Mouse (Mus musculus): ENCODE data around the gene Myo18b. TPM values are rescaled to one million over a fixed set of nuclear protein-coding genes. Genes with fewer than 3 reads are reported as not detected.

Gene Myo18b
- polyA plus RNA-seq, 1 experiment, result 0.88 TPM

DNA sequence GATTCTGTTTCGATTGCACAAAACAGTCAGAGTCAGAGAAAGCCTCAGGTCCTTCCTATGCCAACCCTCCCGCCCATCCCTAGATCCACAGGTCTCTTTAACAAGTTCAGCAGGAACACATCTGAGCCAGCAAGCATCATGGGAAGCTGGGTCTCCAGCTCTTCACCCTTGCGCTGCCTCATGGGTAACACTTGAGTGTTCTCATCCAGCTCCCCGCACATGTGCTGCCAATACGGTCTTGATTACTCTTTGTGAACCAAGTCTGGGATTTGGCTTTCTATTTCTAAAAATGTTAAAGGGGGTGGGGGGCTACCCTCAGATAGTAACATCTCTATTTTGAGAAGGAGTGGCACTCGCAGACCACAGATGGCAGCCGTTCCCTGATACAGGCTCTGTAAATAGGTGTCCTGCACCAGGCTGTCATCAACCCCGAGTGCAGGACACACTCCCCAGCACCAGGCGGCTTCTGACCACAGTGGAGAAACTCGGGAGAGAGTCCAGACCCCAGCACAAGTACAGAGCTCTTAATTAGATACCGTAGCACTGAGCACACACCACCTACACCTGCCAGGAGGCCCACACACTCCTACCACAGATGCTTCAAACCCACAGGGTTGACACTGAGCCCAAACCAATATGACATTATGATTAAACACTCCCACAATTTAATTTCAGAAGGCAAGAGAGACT lies 36.9 kb upstream of the Myo18b start:
- H3K36me3 ChIP-seq (ENCODE audit: control insufficient read depth, insufficient read depth, low read length), result no peaks in the 10 kb centered on the region
- no peak for DNase-seq (ENCODE audit: low read depth in 1 of 2, low spot score in 2 of 2)
- H3K4me1 ChIP-seq (ENCODE audit: control insufficient read depth, insufficient read depth, insufficient read length), result no peaks in the 10 kb centered on the region
- no peak overlapping the region for H3K4me3 ChIP-seq (ENCODE audit: extremely low read depth, insufficient read depth, insufficient read length)
- H3K27ac ChIP-seq (ENCODE audit: insufficient read depth, low read length), result no peak overlapping the region
- TF ChIP-seq CTCF (IDR thresholded peaks at IDR 0.05; ENCODE audit: extremely low read depth, insufficient read depth, insufficient read length, insufficient replicate concordance) (no peak), POLR2A (IDR thresholded peaks at IDR 0.05; ENCODE audit: low read depth, low read length) (no peak)
- H3K27me3 ChIP-seq (ENCODE audit: control insufficient read depth, insufficient read depth, low read length), result no peaks in the 10 kb centered on the region
- WGBS, result 91% methylated on average over 11 of the region's 11 CpGs

- H3K27ac ChIP-seq (ENCODE audit: insufficient read depth, low read length), result no peak overlapping the region
- TF ChIP-seq CTCF (IDR thresholded peaks at IDR 0.05; ENCODE audit: extremely low read depth, insufficient read depth, insufficient read length, insufficient replicate concordance), result no peak
- TF ChIP-seq POLR2A (IDR thresholded peaks at IDR 0.05; ENCODE audit: low read depth, low read length), result no peak
- 89% methylated on average over 5 of the region's 5 CpGs for WGBS
- H3K4me1 ChIP-seq (ENCODE audit: control insufficient read depth, insufficient read depth, insufficient read length), result no peaks in the 10 kb centered on the region
- H3K36me3 ChIP-seq (ENCODE audit: control insufficient read depth, insufficient read depth, low read length), result no peaks in the 10 kb centered on the region
- DNase-seq (ENCODE audit: low read depth in 1 of 2, low spot score in 2 of 2), result no peak
- no peaks in the 10 kb centered on the region for H3K27me3 ChIP-seq (ENCODE audit: control insufficient read depth, insufficient read depth, low read length)
- H3K4me3 ChIP-seq (ENCODE audit: extremely low read depth, insufficient read depth, insufficient read length), result no peak overlapping the region
These were observed 35.7 kb upstream of the Myo18b start for GRCm38 (mm10) chr5:112931901-112932300.

DNA sequence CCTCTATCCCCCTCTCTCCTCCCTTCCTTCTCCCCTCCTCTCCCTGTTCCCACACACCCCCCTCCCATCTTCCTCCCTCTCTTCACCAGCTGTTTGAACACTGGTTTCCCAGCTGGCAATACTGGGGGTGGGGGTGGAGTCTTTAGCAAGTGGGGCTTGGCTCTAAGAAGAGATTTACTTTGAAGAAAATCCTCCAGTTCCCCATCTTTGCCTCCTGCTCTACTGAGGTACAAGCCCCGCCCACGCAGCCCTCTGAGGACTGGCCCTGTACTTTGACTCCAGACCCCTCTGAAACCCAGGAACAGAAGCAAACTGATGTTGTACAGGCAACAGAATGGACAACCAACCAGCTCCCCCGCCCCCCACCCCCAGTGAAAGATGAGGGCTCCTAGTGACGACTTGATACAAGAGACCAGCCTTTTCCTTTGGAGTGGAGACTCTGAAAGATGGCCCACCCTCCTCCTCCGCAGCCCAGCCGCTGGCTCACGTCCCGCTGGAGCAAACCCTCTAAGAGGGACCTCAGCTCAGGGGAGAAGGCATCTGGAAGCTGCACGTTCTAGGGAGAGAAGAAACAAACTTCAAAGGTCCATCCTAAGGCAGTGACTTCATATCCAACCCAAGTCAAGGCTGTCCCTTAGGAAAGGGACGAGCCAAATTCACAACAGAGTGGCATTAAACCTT lies 32.2 kb upstream of the Myo18b start:
- TF ChIP-seq POLR2A (IDR thresholded peaks at IDR 0.05; ENCODE audit: low read depth, low read length) (no peak), CTCF (IDR thresholded peaks at IDR 0.05; ENCODE audit: extremely low read depth, insufficient read depth, insufficient read length, insufficient replicate concordance) (no peak)
- no peak for DNase-seq (ENCODE audit: low read depth in 1 of 2, low spot score in 2 of 2)

DNA sequence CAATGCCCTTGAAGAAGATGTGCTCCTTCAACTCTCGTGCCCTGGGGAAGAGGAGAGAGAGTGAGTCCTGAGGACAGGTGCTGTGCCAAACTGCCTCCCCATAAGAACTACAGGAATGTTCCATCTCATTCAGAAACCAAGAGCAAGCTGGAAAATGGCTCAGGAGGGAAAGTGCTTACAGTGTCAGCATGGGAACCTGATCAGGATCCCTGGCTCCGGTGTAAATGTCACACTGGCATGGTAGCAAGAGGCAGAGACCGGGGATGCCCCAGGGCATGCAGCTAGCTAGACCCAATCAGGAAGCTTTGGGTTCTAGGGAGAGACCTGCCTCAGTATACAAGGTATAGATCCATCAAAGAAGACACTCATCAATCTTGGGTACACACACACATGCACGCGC lies 29.3 kb upstream of the Myo18b start:
- Histone ChIP-seq H3K4me1 (ENCODE audit: control insufficient read depth, insufficient read depth, insufficient read length) (no peaks in the 10 kb centered on the region), H3K36me3 (ENCODE audit: control insufficient read depth, insufficient read depth, low read length) (no peaks in the 10 kb centered on the region), H3K27ac (ENCODE audit: insufficient read depth, low read length) (no peak overlapping the region), H3K4me3 (ENCODE audit: extremely low read depth, insufficient read depth, insufficient read length) (no peak overlapping the region), H3K27me3 (ENCODE audit: control insufficient read depth, insufficient read depth, low read length) (no peaks in the 10 kb centered on the region)
- DNase-seq (ENCODE audit: low read depth in 1 of 2, low spot score in 2 of 2), result no peak
- 90% methylated on average over 5 of the region's 5 CpGs for WGBS
- no peak for TF ChIP-seq POLR2A (IDR thresholded peaks at IDR 0.05; ENCODE audit: low read depth, low read length)
- TF ChIP-seq CTCF (IDR thresholded peaks at IDR 0.05; ENCODE audit: extremely low read depth, insufficient read depth, insufficient read length, insufficient replicate concordance), result no peak

More for the DNA sequence above, 32.2 kb upstream of the Myo18b start:
- Histone ChIP-seq H3K4me1 (ENCODE audit: control insufficient read depth, insufficient read depth, insufficient read length) (no peaks in the 10 kb centered on the region), H3K27ac (ENCODE audit: insufficient read depth, low read length) (no peak overlapping the region), H3K4me3 (ENCODE audit: extremely low read depth, insufficient read depth, insufficient read length) (no peak overlapping the region), H3K36me3 (ENCODE audit: control insufficient read depth, insufficient read depth, low read length) (no peaks in the 10 kb centered on the region), H3K27me3 (ENCODE audit: control insufficient read depth, insufficient read depth, low read length) (no peaks in the 10 kb centered on the region)
- WGBS, result 82% methylated on average over 10 of the region's 10 CpGs

- Histone ChIP-seq H3K27ac (ENCODE audit: insufficient read depth, low read length) (no peak overlapping the region), H3K36me3 (ENCODE audit: control insufficient read depth, insufficient read depth, low read length) (no peaks in the 10 kb centered on the region), H3K4me1 (ENCODE audit: control insufficient read depth, insufficient read depth, insufficient read length) (no peaks in the 10 kb centered on the region), H3K4me3 (ENCODE audit: extremely low read depth, insufficient read depth, insufficient read length) (no peak overlapping the region), H3K27me3 (ENCODE audit: control insufficient read depth, insufficient read depth, low read length) (no peaks in the 10 kb centered on the region)
- TF ChIP-seq CTCF (IDR thresholded peaks at IDR 0.05; ENCODE audit: extremely low read depth, insufficient read depth, insufficient read length, insufficient replicate concordance), result no peak
- no peak for TF ChIP-seq POLR2A (IDR thresholded peaks at IDR 0.05; ENCODE audit: low read depth, low read length)
- DNase-seq (ENCODE audit: low read depth in 1 of 2, low spot score in 2 of 2), result no peak
- WGBS, result 91% methylated on average over 8 of the region's 8 CpGs
These were observed 28.6 kb upstream of the Myo18b start for GRCm38 (mm10) chr5:112924806-112925205.

DNA sequence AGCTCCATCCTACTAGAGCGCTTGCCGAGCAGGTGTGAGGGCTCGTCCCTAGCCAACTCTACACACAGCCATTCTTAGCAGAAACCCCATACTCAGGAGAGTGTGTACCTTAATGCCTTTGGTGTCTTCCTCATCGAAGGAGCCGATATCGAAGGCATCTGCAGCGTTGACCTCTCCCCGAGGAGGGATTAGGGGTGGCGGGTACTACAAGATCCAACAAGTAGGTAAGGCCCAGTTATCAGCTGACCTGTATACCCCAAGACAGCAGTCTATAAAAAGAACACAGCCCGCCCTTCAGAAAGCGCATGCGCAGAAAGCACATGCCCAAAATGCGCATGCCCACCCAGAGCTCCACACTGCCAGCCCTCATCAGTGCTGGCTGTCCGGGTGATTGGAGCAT lies 27.7 kb upstream of the Myo18b start:
- no peaks in the 10 kb centered on the region for H3K4me1 ChIP-seq (ENCODE audit: control insufficient read depth, insufficient read depth, insufficient read length)
- WGBS, result 95% methylated on average over 14 of the region's 14 CpGs
- no peak overlapping the region for H3K27ac ChIP-seq (ENCODE audit: insufficient read depth, low read length)
- no peaks in the 10 kb centered on the region for H3K36me3 ChIP-seq (ENCODE audit: control insufficient read depth, insufficient read depth, low read length)
- TF ChIP-seq CTCF (IDR thresholded peaks at IDR 0.05; ENCODE audit: extremely low read depth, insufficient read depth, insufficient read length, insufficient replicate concordance) (no peak), POLR2A (IDR thresholded peaks at IDR 0.05; ENCODE audit: low read depth, low read length) (no peak)
- no peak for DNase-seq (ENCODE audit: low read depth in 1 of 2, low spot score in 2 of 2)
- no peak overlapping the region for H3K4me3 ChIP-seq (ENCODE audit: extremely low read depth, insufficient read depth, insufficient read length)
- H3K27me3 ChIP-seq (ENCODE audit: control insufficient read depth, insufficient read depth, low read length), result no peaks in the 10 kb centered on the region

- Histone ChIP-seq H3K4me1 (ENCODE audit: control insufficient read depth, insufficient read depth, insufficient read length) (no peaks in the 10 kb centered on the region), H3K27me3 (ENCODE audit: control insufficient read depth, insufficient read depth, low read length) (no peaks in the 10 kb centered on the region), H3K36me3 (ENCODE audit: control insufficient read depth, insufficient read depth, low read length) (no peaks in the 10 kb centered on the region), H3K27ac (ENCODE audit: insufficient read depth, low read length) (no peak overlapping the region), H3K4me3 (ENCODE audit: extremely low read depth, insufficient read depth, insufficient read length) (no peak overlapping the region)
- no peak for DNase-seq (ENCODE audit: low read depth in 1 of 2, low spot score in 2 of 2)
- TF ChIP-seq POLR2A (IDR thresholded peaks at IDR 0.05; ENCODE audit: low read depth, low read length) (no peak), CTCF (IDR thresholded peaks at IDR 0.05; ENCODE audit: extremely low read depth, insufficient read depth, insufficient read length, insufficient replicate concordance) (no peak)
These were observed 25.8 kb upstream of the Myo18b start for GRCm38 (mm10) chr5:112921914-112922313.

Data from spleen, adult 2 months (tissue).